Mouse (Mus musculus) lung, adult 2 months (tissue): ENCODE results near the gene Gpd2.

Experiments used
- CTCF ChIP-seq: fragments of 200-500 bp; IDR thresholded peaks from 2 replicates; pipeline ENCODE4 v1.5.1; 2011; ENCODE audit warnings: mild to moderate bottlenecking, low read length, control low read depth; ENCODE audit not compliant: insufficient read depth
- POLR2A ChIP-seq: fragments of 200-500 bp; IDR thresholded peaks from 2 replicates; pipeline ENCODE4 v1.6.1; 2011; ENCODE audit warnings: low read depth, mild to moderate bottlenecking, control low read depth, low read length, borderline replicate concordance; ENCODE audit errors: extremely low read depth

DNA sequence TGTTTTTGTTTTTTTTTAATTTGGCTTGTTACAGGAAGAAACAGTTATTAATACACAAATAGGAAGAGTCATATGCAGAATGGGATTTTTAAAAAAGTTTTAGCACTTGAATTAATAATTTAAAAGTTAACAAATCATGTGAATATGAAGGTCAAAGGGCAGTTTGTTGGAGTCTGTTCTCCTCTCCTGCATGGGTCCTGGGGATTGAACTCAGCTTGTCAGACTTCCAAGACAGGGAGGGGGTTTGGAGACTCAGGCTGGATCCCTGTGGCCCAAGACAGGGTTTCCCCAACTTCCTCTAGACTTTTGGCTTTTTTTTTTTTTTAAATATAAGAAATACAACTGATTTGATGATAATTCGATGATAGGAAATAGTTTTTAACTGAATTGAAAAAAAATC lies 50.6 kb downstream of the Gpd2 start:
- TF ChIP-seq CTCF (no peak), POLR2A (no peak)
